Mouse (Mus musculus): ENCODE data around the gene Ngrn. TPM values are rescaled to one million over a fixed set of nuclear protein-coding genes. Genes with fewer than 3 reads are reported as not detected.
A peak's percentile ranks its signal among the peaks of the same experiment; 100 is the strongest.

Ngrn gene
- total RNA-seq (2014; rRNA removed), result 50.9 and 76.4 TPM in 2 replicates
- polyA plus RNA-seq (2015; fragmentation: Nextera tagmentation; extraction: Ambion mirVana), result 80.6 and 84.8 TPM in 2 replicates

DNA sequence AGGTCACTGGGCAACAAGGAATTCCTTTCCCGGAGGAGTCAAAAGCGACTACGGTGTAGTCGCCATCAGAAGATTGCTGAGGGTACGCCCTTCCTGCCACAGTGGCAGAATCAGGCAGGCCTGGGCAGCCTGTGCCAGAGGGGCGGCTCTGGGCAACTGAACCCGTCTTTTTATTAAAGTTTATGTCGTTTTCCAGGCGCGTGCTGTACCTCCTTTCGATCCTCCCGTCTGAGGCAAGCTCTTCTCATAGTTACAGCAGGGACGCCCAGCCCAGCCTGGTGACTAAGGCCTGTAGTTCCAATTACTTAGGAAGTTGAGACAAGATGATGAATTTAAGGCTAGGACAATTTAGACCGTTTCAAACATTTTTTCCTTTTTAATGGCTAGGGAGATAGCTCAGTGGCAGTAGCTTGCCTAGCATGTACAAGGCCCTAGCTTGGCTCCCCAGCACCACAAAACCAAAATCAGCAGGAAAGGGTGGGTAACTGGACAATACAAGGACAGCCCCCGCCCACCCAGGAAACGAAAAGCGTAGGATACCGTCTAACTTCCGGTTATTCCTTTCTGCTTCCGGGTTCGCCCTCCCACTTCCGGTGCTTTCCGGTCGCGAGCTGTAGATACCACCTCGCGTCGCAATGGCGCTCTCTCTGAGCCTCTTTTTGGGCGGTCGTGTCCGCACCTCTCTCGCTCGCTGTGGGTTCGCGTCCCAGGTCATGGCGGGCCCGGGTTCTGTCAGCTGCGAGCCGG, at the start of gene Ngrn:
TSS of gene Ngrn (plus strand) at position 591 of the 747 bp plus-strand sequence.
- DNase-seq (ENCODE audit: low spot score), result peak; percentile 94
- TF ChIP-seq CTCF (IDR thresholded peaks at IDR 0.05), result peak; percentile 56
- ATAC-seq (ENCODE audit: low FRiP score), result peak; percentile 91
- 28% methylated on average over 39 of the region's 40 CpGs for WGBS
- H3K36me3 ChIP-seq (ENCODE audit: insufficient read depth, low read length), result peaks cover 10% of the 10 kb centered on the region; the same call in 1 of the 2 replicates
- no peaks in the 10 kb centered on the region for H3K9me3 ChIP-seq (ENCODE audit: low read length)
- H3K4me1 ChIP-seq (ENCODE audit: insufficient read depth, low read length), result peaks cover 2% of the 10 kb centered on the region; the same call in 1 of the 2 replicates
- H3K27me3 ChIP-seq (ENCODE audit: insufficient read depth, low read length), result peaks cover 28% of the 10 kb centered on the region
- H3K4me2 ChIP-seq (ENCODE audit: low read depth, low read length, poor library complexity, severe bottlenecking), result peak within 1 kb of the TSS; percentile 77
- peak within 1 kb of the TSS; percentile 82 for H3K4me3 ChIP-seq (ENCODE audit: low read depth, low read length)
- H3K9ac ChIP-seq (replicated peaks; ENCODE audit: low read length, poor library complexity, severe bottlenecking), result peak within 1 kb of the TSS; percentile 92
- peak within 1 kb of the TSS; percentile 81 for H3K27ac ChIP-seq (ENCODE audit: low read depth, low read length)

- DNase-seq (ENCODE audit: low spot score) (no peak), ATAC-seq (ENCODE audit: low FRiP score) (no peak)
- H3K4me1 ChIP-seq (ENCODE audit: insufficient read depth, low read length), result no peaks in the 10 kb centered on the region
- H3K4me3 ChIP-seq (ENCODE audit: low read depth, low read length), result no peak overlapping the region
- no peak overlapping the region for H3K4me2 ChIP-seq (ENCODE audit: low read depth, low read length, poor library complexity, severe bottlenecking)
- peaks cover 18% of the 10 kb centered on the region for H3K36me3 ChIP-seq (ENCODE audit: insufficient read depth, low read length)
- no peak overlapping the region for H3K9ac ChIP-seq (replicated peaks; ENCODE audit: low read length, poor library complexity, severe bottlenecking)
- no peaks in the 10 kb centered on the region for H3K27me3 ChIP-seq (ENCODE audit: insufficient read depth, low read length)
- TF ChIP-seq CTCF (IDR thresholded peaks at IDR 0.05), result no peak
- no peaks in the 10 kb centered on the region for H3K9me3 ChIP-seq (ENCODE audit: low read length)
- WGBS, result 85% methylated on average over 7 of the region's 7 CpGs
- no peak overlapping the region for H3K27ac ChIP-seq (ENCODE audit: low read depth, low read length)
Observed at GRCm38 (mm10) chr7:80213604-80214003, 47.4 kb upstream of the Ngrn start.

DNA sequence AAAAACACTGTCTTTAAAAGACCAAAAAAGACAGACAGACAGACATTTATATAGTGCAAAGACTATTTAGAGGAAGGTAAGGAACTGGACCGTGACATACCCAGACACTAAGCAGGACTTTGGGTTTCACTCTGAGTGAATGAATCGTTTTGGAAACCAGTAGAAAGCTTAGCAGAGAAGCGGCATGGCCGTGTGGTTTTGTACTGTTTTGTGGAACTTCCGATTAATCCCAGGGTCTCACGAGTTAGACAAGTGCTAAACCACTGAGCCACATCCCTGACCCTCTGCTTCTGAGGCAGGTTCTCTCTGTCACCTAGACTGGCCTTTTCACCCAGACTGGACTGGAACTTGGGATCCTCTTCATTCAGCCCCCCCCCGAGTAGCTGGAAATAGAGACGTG, 46.6 kb upstream of the Ngrn start:
- no peak for DNase-seq (ENCODE audit: low spot score)
- no peak for ATAC-seq (ENCODE audit: low FRiP score)
- no peaks in the 10 kb centered on the region for H3K4me1 ChIP-seq (ENCODE audit: insufficient read depth, low read length)
- no peaks in the 10 kb centered on the region for H3K27me3 ChIP-seq (ENCODE audit: insufficient read depth, low read length)
- H3K9ac ChIP-seq (replicated peaks; ENCODE audit: low read length, poor library complexity, severe bottlenecking), result no peak overlapping the region
- no peak overlapping the region for H3K4me3 ChIP-seq (ENCODE audit: low read depth, low read length)
- no peaks in the 10 kb centered on the region for H3K9me3 ChIP-seq (ENCODE audit: low read length)
- no peak for TF ChIP-seq CTCF (IDR thresholded peaks at IDR 0.05)
- peaks cover 27% of the 10 kb centered on the region for H3K36me3 ChIP-seq (ENCODE audit: insufficient read depth, low read length)
- 77% methylated on average over 8 of the region's 8 CpGs for WGBS
- no peak overlapping the region; the same call in 1 of the 2 replicates for H3K27ac ChIP-seq (ENCODE audit: low read depth, low read length)
- H3K4me2 ChIP-seq (ENCODE audit: low read depth, low read length, poor library complexity, severe bottlenecking), result no peak overlapping the region

GRCm38 (mm10) chr7:80215398-80215797, 45.6 kb upstream of the Ngrn start:
- Histone ChIP-seq H3K4me2 (ENCODE audit: low read depth, low read length, poor library complexity, severe bottlenecking) (no peak overlapping the region), H3K36me3 (ENCODE audit: insufficient read depth, low read length) (peaks cover 36% of the 10 kb centered on the region), H3K4me3 (ENCODE audit: low read depth, low read length) (no peak overlapping the region), H3K4me1 (ENCODE audit: insufficient read depth, low read length) (no peaks in the 10 kb centered on the region), H3K27me3 (ENCODE audit: insufficient read depth, low read length) (no peaks in the 10 kb centered on the region), H3K9me3 (ENCODE audit: low read length) (no peaks in the 10 kb centered on the region), H3K9ac (replicated peaks; ENCODE audit: low read length, poor library complexity, severe bottlenecking) (no peak overlapping the region), H3K27ac (ENCODE audit: low read depth, low read length) (peak overlapping the region; percentile 34; the same call in 1 of the 2 replicates)
- ATAC-seq (ENCODE audit: low FRiP score) (peak; percentile 79), DNase-seq (ENCODE audit: low spot score) (peak; percentile 86)
- 15% methylated on average over 4 of the region's 4 CpGs for WGBS
- TF ChIP-seq CTCF (IDR thresholded peaks at IDR 0.05), result peak; percentile 86

GRCm38 (mm10) chr7:80216566-80216965, 44.4 kb upstream of the Ngrn start:
- peak; percentile 54 for TF ChIP-seq CTCF (IDR thresholded peaks at IDR 0.05)
- ATAC-seq (ENCODE audit: low FRiP score) (peak; percentile 63), DNase-seq (ENCODE audit: low spot score) (peak; percentile 90)
- Histone ChIP-seq H3K27ac (ENCODE audit: low read depth, low read length) (no peak overlapping the region), H3K9ac (replicated peaks; ENCODE audit: low read length, poor library complexity, severe bottlenecking) (no peak overlapping the region), H3K4me2 (ENCODE audit: low read depth, low read length, poor library complexity, severe bottlenecking) (no peak overlapping the region), H3K4me1 (ENCODE audit: insufficient read depth, low read length) (no peaks in the 10 kb centered on the region), H3K4me3 (ENCODE audit: low read depth, low read length) (no peak overlapping the region), H3K36me3 (ENCODE audit: insufficient read depth, low read length) (peaks cover 47% of the 10 kb centered on the region), H3K27me3 (ENCODE audit: insufficient read depth, low read length) (no peaks in the 10 kb centered on the region), H3K9me3 (ENCODE audit: low read length) (no peaks in the 10 kb centered on the region)
- WGBS, result 69% methylated on average over 8 of the region's 8 CpGs

DNA sequence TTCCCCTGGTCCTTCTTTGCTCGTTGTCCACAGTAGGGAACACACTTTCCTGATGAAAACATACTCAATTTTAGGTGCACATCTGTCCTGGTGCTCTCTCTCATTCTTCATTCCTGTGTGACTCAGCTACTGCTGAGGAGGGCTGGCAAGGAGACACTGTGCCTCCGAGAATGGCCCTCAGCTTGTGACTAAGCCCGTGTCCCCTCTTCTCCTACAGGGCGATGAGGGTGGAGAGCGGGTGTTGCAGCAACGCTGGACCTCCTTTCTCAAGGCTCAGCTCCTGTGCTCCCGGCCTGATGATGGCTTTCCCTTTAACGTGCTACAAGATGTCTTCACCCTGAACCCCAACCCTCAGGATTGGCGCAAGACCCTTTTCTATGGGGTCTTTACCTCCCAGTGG, 42.3 kb upstream of the Ngrn start:
- no peak overlapping the region for H3K4me2 ChIP-seq (ENCODE audit: low read depth, low read length, poor library complexity, severe bottlenecking)
- peaks cover 45% of the 10 kb centered on the region for H3K36me3 ChIP-seq (ENCODE audit: insufficient read depth, low read length)
- TF ChIP-seq CTCF (IDR thresholded peaks at IDR 0.05), result no peak
- 93% methylated on average over 9 of the region's 9 CpGs for WGBS
- no peak for DNase-seq (ENCODE audit: low spot score)
- no peaks in the 10 kb centered on the region for H3K9me3 ChIP-seq (ENCODE audit: low read length)
- H3K27ac ChIP-seq (ENCODE audit: low read depth, low read length), result no peak overlapping the region
- H3K27me3 ChIP-seq (ENCODE audit: insufficient read depth, low read length), result no peaks in the 10 kb centered on the region
- H3K9ac ChIP-seq (replicated peaks; ENCODE audit: low read length, poor library complexity, severe bottlenecking), result no peak overlapping the region
- no peak overlapping the region for H3K4me3 ChIP-seq (ENCODE audit: low read depth, low read length)
- no peaks in the 10 kb centered on the region for H3K4me1 ChIP-seq (ENCODE audit: insufficient read depth, low read length)
- ATAC-seq (ENCODE audit: low FRiP score), result no peak
